In genomic region chr7:99468283-99469132, GRCm38 (mm10) we compare ENCODE assay signal across 8 mouse cellular contexts. TPM values are rescaled to one million over a fixed set of nuclear protein-coding genes. Genes with fewer than 3 reads are reported as not detected.
DNase-seq lines count a peak whose midpoint lies in the region; ATAC-seq lines count a peak whose summit lies in the region.

No protein-coding gene starts in this region.

- WGBS in limb, embryonic 11.5 days: 2% methylated on average over 122 of the region's 145 CpGs
- WGBS in midbrain, embryonic 10.5 days: 3% methylated on average over 145 of the region's 145 CpGs

- H3K4me1 ChIP-seq in limb, embryonic 11.5 days (ENCODE audit: control insufficient read depth, insufficient read depth, low read length): 0 out of 2 replicates have a peak, but pooled peaks cover 7% of the 10 kb centered on the region
- H3K4me1 ChIP-seq in midbrain, embryonic 10.5 days: peaks cover 51% of the 10 kb centered on the region

- H3K4me3 ChIP-seq in limb, embryonic 11.5 days (ENCODE audit: low read depth, low read length): peak overlapping the region; percentile 37
- peak overlapping the region; percentile 59 for H3K4me3 ChIP-seq in midbrain, embryonic 10.5 days

- H3K36me3 ChIP-seq in limb, embryonic 11.5 days (ENCODE audit: control insufficient read depth, insufficient read depth, low read length): peaks cover 8% of the 10 kb centered on the region
- H3K36me3 ChIP-seq in midbrain, embryonic 10.5 days: peaks cover 30% of the 10 kb centered on the region

- H3K9me3 ChIP-seq in limb, embryonic 11.5 days (ENCODE audit: control insufficient read depth, low read length): no peaks in the 10 kb centered on the region
- H3K9me3 ChIP-seq in midbrain, embryonic 10.5 days (replicated peaks): no peaks in the 10 kb centered on the region

- peak; percentile 90 for DNase-seq in ZHBTc4 (ENCODE audit: low read depth, low spot score)
- DNase-seq in cerebellum, postnatal 4 days (ENCODE audit: low spot score in 2 of 2): peak; percentile 55 to 75
- DNase-seq in gastrocnemius, postnatal 14 days: peak; percentile 79
- DNase-seq in limb, embryonic 11.5 days (ENCODE audit: low spot score): peak; percentile 82
- DNase-seq in midbrain, embryonic 10.5 days (ENCODE audit: low spot score): peak; percentile 72
- DNase-seq in right cerebral cortex, postnatal 25 days: peak; percentile 85
- peak; percentile 56 to 71 for DNase-seq in urinary bladder, postnatal 36 days (ENCODE audit: low spot score in 2 of 2)

- H3K27me3 ChIP-seq in limb, embryonic 11.5 days (ENCODE audit: control insufficient read depth, insufficient read depth, low read length): 0 out of 2 replicates have a peak, but pooled peaks cover 3% of the 10 kb centered on the region
- H3K27me3 ChIP-seq in midbrain, embryonic 10.5 days (ENCODE audit: low read depth, poor library complexity, severe bottlenecking): peaks cover 56% of the 10 kb centered on the region

- intact Hi-C loops in gastrocnemius, postnatal 14 days (cut with DNase I; ENCODE audit: low total_unique reads): no loop called here

- ATAC-seq in inflammation-experienced regulatory T-cells, adult 6 months: peak; percentile 78
- ATAC-seq in limb, embryonic 11.5 days (ENCODE audit: insufficient number of reproducible peaks, low FRiP score, low TSS enrichment, low read depth): peak; percentile 80

- peak overlapping the region; percentile 77 for H3K9ac ChIP-seq in limb, embryonic 11.5 days (ENCODE audit: low read length)

- H3K4me2 ChIP-seq in limb, embryonic 11.5 days (ENCODE audit: low read depth, severe bottlenecking): peak overlapping the region; percentile 78

- peak overlapping the region; percentile 62 for H3K27ac ChIP-seq in limb, embryonic 11.5 days (replicated peaks; ENCODE audit: low read depth, low read length)
- H3K27ac ChIP-seq in midbrain, embryonic 10.5 days (replicated peaks): peak overlapping the region; percentile 84

RNA-seq across cellular contexts. Expression of gene Klhl35, which starts 2.7 kb away (rescaled TPM):
- total RNA-seq in gastrocnemius, postnatal 14 days (2021): under 1 TPM in 1 of 2 experiments, not detected in 1; 0.38 TPM
- under 1 TPM in 1 of 3 experiments, not detected in 2; 0.52 TPM for polyA plus RNA-seq in inflammation-experienced regulatory T-cells, adult 6 months (2017; shearing (Covaris generic))
- 0.35 and 0.65 TPM in 2 replicates for polyA plus RNA-seq in limb, embryonic 11.5 days (2014; fragmentation: Nextera tagmentation; extraction: Ambion mirVana)
- 2.9 and 10.0 TPM in 2 replicates for polyA plus RNA-seq in midbrain, embryonic 10.5 days (2016; fragmentation: Nextera tagmentation; extraction: Ambion mirVana)

RNA-seq across cellular contexts. Expression of gene Rps3, which starts 15.0 kb away (rescaled TPM):
- 100 to 1,000 TPM; 262 to 278 TPM for total RNA-seq in gastrocnemius, postnatal 14 days (2021)
- polyA plus RNA-seq in inflammation-experienced regulatory T-cells, adult 6 months (2017; shearing (Covaris generic)): 1,000 to 10,000 TPM; 2,539 to 3,992 (median 2,708) TPM
- polyA plus RNA-seq in limb, embryonic 11.5 days (2014; fragmentation: Nextera tagmentation; extraction: Ambion mirVana): 880 and 888 TPM in 2 replicates
- polyA plus RNA-seq in midbrain, embryonic 10.5 days (2016; fragmentation: Nextera tagmentation; extraction: Ambion mirVana): 681 and 788 TPM in 2 replicates

Comparison
In these comparisons a context has a peak if more than half of its experiments do, and no peak if none do; other contexts are left out.
1. Peak in every context shown above with its lines: DNase-seq, ATAC-seq, H3K4me3 ChIP-seq and H3K27ac ChIP-seq.